Mouse (Mus musculus) right cerebral cortex, postnatal 36 days (tissue): ENCODE results near the gene Lpar2.

ENCODE experiments used
- DNase-seq, 2 experiments: peaks; one replicate each; pipeline ENCODE4 v3.0.0; 2022; ENCODE audit warnings: low spot score in 2 of 2, mixed read lengths in 1 of 2

The Lpar2 gene

DNA sequence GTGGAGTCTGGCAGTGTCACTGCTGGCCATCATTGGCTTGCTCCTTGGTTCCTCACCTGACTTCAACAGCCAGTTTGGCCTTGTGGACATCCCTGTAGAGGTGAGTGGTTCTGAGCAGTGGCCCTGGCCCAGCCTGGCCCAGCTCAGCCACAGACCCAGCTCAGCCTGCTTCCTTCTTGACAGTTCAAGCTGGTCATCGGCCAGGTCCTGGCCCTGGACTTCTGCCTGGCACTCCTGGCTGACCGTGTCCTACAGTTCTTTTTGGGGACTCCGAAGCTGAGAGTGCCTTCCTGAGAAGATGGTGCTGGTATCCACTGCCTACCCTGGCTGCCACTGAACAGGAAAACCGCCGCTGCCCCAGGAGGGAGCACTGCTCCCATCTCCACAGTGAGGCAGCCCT lies 15.0 kb upstream of the Lpar2 start:
- DNase-seq, result no peak

- DNase-seq, result peak in 1 of 2 experiments; percentile 35
Observed at GRCm38 (mm10) chr8:69808094-69808863, 13.9 kb upstream of the Lpar2 start, which contains the start of gene Gmip. Gene Gmip (plus strand): TSS chr8:69808679.

GRCm38 (mm10) chr8:69808864-69809403 lies 13.3 kb upstream of the Lpar2 start:
- DNase-seq, result no peak

- DNase-seq, result no peak
Observed at GRCm38 (mm10) chr8:69809820-69810219, 12.4 kb upstream of the Lpar2 start.

DNA sequence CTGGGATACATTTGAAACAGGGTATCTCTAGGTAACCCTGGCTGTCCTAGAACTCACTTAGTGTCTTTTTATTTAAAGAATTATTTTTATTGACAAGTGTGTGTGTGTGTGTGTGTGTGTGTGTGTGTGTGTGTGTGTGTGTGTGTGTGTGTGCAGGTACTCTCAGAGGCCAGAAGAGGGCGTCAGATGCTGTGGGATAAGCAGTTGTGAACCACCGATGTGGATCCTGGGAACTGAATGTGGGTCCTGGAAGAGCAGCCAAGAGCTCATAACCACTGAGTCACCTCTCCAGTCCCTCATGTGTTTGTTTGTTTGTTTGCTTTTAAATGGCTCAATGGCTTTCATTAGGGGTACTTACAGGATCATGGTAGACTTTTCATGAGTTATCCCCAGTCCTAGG lies 7.3 kb upstream of the Lpar2 start:
- no peak for DNase-seq

DNA sequence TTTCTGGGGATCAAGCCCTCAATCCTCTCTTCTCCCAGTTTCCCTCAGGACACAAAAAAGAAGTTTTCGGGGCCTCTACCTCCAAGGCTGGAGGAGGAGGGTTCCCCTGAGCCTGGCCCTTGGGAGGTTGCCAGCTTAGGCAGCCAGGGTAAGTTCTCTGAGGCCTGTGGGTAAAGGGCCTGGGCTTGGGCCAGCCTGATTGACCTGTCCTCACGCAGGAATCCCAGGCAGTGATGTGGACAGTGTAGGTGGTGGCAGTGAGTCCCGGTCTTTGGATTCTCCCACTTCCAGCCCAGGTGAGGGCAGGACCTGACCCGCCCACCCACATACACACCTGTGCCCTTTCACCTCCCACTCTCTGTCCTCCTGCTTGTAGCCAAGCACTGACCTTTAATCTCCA lies 6.8 kb upstream of the Lpar2 start:
- DNase-seq, result no peak

GRCm38 (mm10) chr8:69820466-69820865 lies 1.8 kb upstream of the Lpar2 start:
- DNase-seq, result no peak

- no peak for DNase-seq
Observed at GRCm38 (mm10) chr8:69821971-69822385, 251 bp upstream of the Lpar2 start.

- no peak for DNase-seq
Observed at GRCm38 (mm10) chr8:69826371-69826770, 4.1 kb downstream of the Lpar2 start.

- DNase-seq, result peak; percentile 96 to 97
Observed at GRCm38 (mm10) chr8:69832298-69832853, 10.1 kb downstream of the Lpar2 start, which contains the start of gene Pbx4. Gene Pbx4 (plus strand): TSS chr8:69832491.

- DNase-seq, result no peak
Observed at GRCm38 (mm10) chr8:69837057-69837682, 14.9 kb downstream of the Lpar2 start.

- DNase-seq, result no peak
Observed at GRCm38 (mm10) chr8:69847167-69848065, 25.2 kb downstream of the Lpar2 start.

DNA sequence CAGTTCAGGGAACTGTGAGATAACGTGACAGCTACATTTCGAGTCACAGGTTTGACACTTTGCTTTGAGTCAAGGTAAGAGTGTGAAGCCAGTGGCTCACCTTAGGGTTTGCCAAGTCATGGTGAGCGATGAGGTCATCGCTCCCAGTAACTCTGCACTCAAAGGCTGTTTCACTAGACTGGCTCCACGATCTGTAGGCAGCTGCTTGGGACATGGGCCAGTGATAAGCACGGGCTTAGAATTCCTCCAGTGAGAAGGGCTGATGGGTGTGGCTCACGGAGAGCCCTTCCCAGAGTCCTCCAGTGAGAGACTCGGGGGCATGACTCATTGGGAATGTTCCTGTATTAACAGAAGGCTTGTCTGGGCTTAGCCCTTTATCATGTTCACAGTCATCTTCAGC lies 26.7 kb downstream of the Lpar2 start:
- no peak for DNase-seq

DNA sequence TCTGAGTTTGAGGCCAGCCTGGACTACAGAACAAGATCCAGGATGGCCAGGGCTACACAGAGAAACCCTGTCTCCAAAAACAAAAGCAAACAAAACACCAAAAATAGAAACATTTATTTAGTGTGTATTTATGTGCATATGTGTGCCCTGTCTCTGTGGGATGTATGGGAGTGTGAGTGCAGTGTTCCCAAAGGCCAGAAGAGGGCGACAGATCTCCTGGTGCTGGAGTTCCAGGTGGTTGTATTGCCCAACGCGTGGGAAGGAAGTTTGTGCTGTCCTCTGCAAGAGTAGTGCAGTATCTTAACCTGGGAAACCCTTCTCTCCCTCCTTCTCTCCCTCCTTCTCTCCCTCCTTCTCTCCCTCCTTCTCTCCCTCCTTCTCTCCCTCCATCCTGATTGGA lies 27.7 kb downstream of the Lpar2 start:
- no peak for DNase-seq

GRCm38 (mm10) chr8:69850926-69851506 lies 28.8 kb downstream of the Lpar2 start:
- DNase-seq, result no peak

DNA sequence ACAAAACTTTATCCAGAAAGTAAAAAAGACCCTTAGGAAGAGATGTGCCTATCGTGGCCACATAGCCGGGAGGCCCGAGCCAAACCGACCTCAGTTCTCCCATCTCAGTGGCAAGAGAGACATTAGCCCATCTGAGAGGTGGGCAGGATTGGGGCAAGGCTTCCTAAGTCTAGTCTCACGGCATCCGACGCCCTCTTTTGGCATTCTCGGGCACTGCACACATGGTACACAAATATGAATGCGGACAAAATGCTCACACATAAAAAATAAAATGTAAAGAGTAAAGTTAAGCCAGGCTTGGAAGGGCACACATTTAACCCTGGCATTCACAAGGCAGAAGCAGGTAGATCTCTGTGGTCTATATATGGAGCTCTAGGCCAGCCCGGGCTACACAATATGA lies 31.6 kb downstream of the Lpar2 start:
- no peak for DNase-seq

GRCm38 (mm10) chr8:69860807-69861206 lies 38.6 kb downstream of the Lpar2 start:
- no peak for DNase-seq

DNA sequence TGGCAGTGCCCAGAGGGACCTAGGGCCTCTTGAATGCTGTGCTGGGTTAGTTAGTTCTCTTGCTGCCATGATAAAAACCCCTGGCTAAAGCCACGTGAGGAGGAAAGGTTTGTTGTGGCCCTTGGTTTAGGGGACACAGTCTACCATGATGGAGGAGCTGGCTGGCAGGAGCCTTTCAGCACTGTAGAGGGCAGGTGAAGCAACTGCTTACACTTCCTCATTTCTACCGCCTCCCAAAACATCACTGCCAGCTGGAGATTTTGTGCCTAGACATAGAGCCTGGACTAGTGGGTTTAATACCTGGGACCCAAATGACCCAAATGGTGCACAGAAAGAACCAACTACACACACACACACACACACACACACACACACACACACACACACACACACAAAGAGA lies 39.0 kb downstream of the Lpar2 start:
- no peak for DNase-seq

GRCm38 (mm10) chr8:69863387-69864020 lies 41.3 kb downstream of the Lpar2 start:
- DNase-seq, result peak in 1 of 2 experiments; percentile 44

DNA sequence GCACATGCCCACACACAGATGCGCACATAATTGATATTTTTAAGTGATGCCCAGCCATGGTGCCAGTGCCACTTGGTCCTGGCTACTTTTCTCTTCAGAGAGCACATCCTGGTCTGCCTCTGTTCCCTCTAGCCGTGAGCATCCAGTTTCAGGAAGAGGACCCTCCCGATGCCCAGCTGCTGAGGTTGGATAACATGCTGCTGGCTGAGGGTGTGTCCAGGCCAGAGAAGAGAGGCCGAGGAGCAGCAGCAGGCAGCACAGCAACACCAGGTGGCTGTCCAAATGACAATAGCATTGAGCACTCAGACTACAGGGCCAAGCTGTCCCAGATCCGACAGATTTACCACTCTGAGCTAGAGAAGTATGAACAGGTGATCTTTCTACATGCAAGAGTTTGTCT lies 42.0 kb downstream of the Lpar2 start:
- DNase-seq, result no peak
